Mouse (Mus musculus): Measurements from ENCODE around the gene Clk2. TPM values are rescaled to one million over a fixed set of nuclear protein-coding genes. Genes with fewer than 3 reads are reported as not detected.
"Not testable (repeated sequence)": the region's sequence is repeated elsewhere in the genome, so short reads cannot be mapped to it uniquely, and the experiment has no call there.

Clk2 gene
- total RNA-seq, 2 experiments from 2014 or later, result 45.3 to 64.8 TPM

- DNase-seq (ENCODE audit: low spot score in 2 of 2), result not testable (repeated sequence)
Measured at GRCm38 (mm10) chr3:89216407-89216806, 51.8 kb downstream of the Clk2 start.

- no peak for DNase-seq (ENCODE audit: low spot score in 2 of 2)
Measured at GRCm38 (mm10) chr3:89218271-89218670, 53.7 kb downstream of the Clk2 start.

- no peak for DNase-seq (ENCODE audit: low spot score in 2 of 2)
Measured at GRCm38 (mm10) chr3:89219546-89219945, 55.0 kb downstream of the Clk2 start.

GRCm38 (mm10) chr3:89221167-89221566 is 56.6 kb downstream of the Clk2 start:
- DNase-seq (ENCODE audit: low spot score in 2 of 2), result no peak

- no peak for DNase-seq (ENCODE audit: low spot score in 2 of 2)
Measured at GRCm38 (mm10) chr3:89224796-89225195, 60.2 kb downstream of the Clk2 start.

- DNase-seq (ENCODE audit: low spot score in 2 of 2), result no peak
Measured at GRCm38 (mm10) chr3:89225321-89225815, 60.8 kb downstream of the Clk2 start.

- no peak for DNase-seq (ENCODE audit: low spot score in 2 of 2)
Measured at GRCm38 (mm10) chr3:89225918-89226317, 61.3 kb downstream of the Clk2 start.

GRCm38 (mm10) chr3:89226361-89226760 is 61.8 kb downstream of the Clk2 start:
- DNase-seq (ENCODE audit: low spot score in 2 of 2), result no peak

Other genes with a start within 250 kb of the Clk2 start
- 10 to 100 TPM; 43.5 to 47.0 TPM for gene Ash1l, start 214.2 kb upstream of the Clk2 start, total RNA-seq (2021)
- 100 to 1,000 TPM; 128 to 140 TPM for gene Dap3, start 213.6 kb upstream of the Clk2 start, total RNA-seq (2021)
- gene Rusc1, start 71.5 kb upstream of the Clk2 start, total RNA-seq (2021), result 10 to 100 TPM; 34.5 to 35.7 TPM
- not detected for gene Gm43738, start 63.7 kb upstream of the Clk2 start, total RNA-seq (2021)
- gene Fdps, start 62.8 kb upstream of the Clk2 start, total RNA-seq (2021), result 100 to 1,000 TPM; 213 to 346 TPM
- not detected for gene Pklr, start 28.7 kb upstream of the Clk2 start, total RNA-seq (2021)
- gene Hcn3, start 4.6 kb upstream of the Clk2 start, total RNA-seq (2021), result 1 to 10 TPM; 2.6 to 7.7 TPM
- 10 to 100 TPM; 72.1 to 87.0 TPM for gene Scamp3, start 12.7 kb downstream of the Clk2 start, total RNA-seq (2021)
- gene Fam189b, start 18.3 kb downstream of the Clk2 start, total RNA-seq (2021), result 10 to 100 TPM; 15.4 to 16.2 TPM
- gene Gba, start 38.1 kb downstream of the Clk2 start, total RNA-seq (2021), result 10 to 100 TPM; 57.1 to 61.9 TPM
- 10 to 100 TPM in 1 of 2 experiments, 1 to 10 TPM in 1; 7.9 to 14.5 TPM for gene Thbs3, start 50.4 kb downstream of the Clk2 start, total RNA-seq (2021)
- 100 to 1,000 TPM; 141 to 148 TPM for gene Mtx1, start 62.3 kb downstream of the Clk2 start, total RNA-seq (2021)
- under 1 TPM; 0.23 to 0.35 TPM for gene Muc1, start 64.3 kb downstream of the Clk2 start, total RNA-seq (2021)
- 100 to 1,000 TPM; 108 to 123 TPM for gene Krtcap2, start 81.2 kb downstream of the Clk2 start, total RNA-seq (2021)
- 1 to 10 TPM; 1.7 to 2.9 TPM for gene Trim46, start 81.5 kb downstream of the Clk2 start, total RNA-seq (2021)
- gene Dpm3, start 94.6 kb downstream of the Clk2 start, total RNA-seq (2021), result 100 to 1,000 TPM; 119 to 122 TPM
- gene Slc50a1, start 105.8 kb downstream of the Clk2 start, total RNA-seq (2021), result 10 to 100 TPM; 40.9 to 52.4 TPM
- gene Efna1, start 116.3 kb downstream of the Clk2 start, total RNA-seq (2021), result 10 to 100 TPM; 12.2 to 12.6 TPM
- under 1 TPM in 1 of 2 experiments, not detected in 1; 0.42 TPM for gene Efna3, start 158.2 kb downstream of the Clk2 start, total RNA-seq (2021)
- 1 to 10 TPM in 1 of 2 experiments, under 1 TPM in 1; 0.43 to 1.1 TPM for gene Efna4, start 173.2 kb downstream of the Clk2 start, total RNA-seq (2021)
- 10 to 100 TPM; 56.3 to 87.6 TPM for gene Adam15, start 185.2 kb downstream of the Clk2 start, total RNA-seq (2021)
- under 1 TPM; 0.80 to 0.93 TPM for gene Dcst2, start 197.2 kb downstream of the Clk2 start, total RNA-seq (2021)
- gene Dcst1, start 200.5 kb downstream of the Clk2 start, total RNA-seq (2021), result 1 to 10 TPM in 1 of 2 experiments, under 1 TPM in 1; 0.46 to 1.4 TPM
- gene Zbtb7b, start 230.0 kb downstream of the Clk2 start, total RNA-seq (2021), result 100 to 1,000 TPM in 1 of 2 experiments, 10 to 100 TPM in 1; 89.7 to 101 TPM
- under 1 TPM in 1 of 2 experiments, not detected in 1; 0.30 TPM for gene Lenep, start 238.0 kb downstream of the Clk2 start, total RNA-seq (2021)
- gene Flad1, start 247.1 kb downstream of the Clk2 start, total RNA-seq (2021), result 10 to 100 TPM; 28.6 to 37.6 TPM